Mouse (Mus musculus) lung, adult 10 weeks (tissue): ENCODE data around the gene Zfp979. TPM values are rescaled to one million over a fixed set of nuclear protein-coding genes. Genes with fewer than 3 reads are reported as not detected.

Experiments used
- polyA plus RNA-seq: library from polyadenylated mRNA; stranded (reverse); fragments of 350-450 nt; fragmentation: Illumina TruSeq; extraction: RNeasy Lipid Tissue Mini Kit (QIAGEN cat#74804); gene quantifications from one replicate; pipeline ENCODE4 v1.2.3, GENCODE M21; 2014; ENCODE audit warnings: low read depth, low replicate concordance; ENCODE audit not compliant: insufficient read depth

The Zfp979 gene
- polyA plus RNA-seq, result 2.2 TPM

DNA sequence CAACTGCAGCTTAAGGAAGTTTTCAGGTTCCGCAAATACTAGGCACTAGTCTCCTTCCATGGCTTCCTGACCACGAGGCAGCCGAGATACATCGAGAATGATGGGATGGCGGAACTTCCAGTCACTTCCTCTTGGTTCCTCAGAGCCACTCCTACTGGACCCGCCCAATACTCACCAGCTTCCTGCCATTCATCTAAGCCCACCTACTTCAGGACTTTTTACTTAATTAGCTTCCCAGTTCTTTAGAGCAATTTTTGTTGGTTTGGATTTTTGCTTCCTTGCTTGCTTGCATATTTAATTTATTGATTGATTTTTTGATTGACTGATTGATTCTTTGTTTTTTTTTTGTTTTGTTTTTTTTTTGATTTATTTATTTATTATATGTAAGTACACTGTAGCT is at the start of gene Zfp979:
TSS of gene Zfp979 (minus strand) at position 101 of the 400 bp plus-strand sequence.

Other genes starting within 250 kb of the Zfp979 start
- gene Zfp982, start 150.1 kb downstream of the Zfp979 start, polyA plus RNA-seq, result 1.8 TPM
- not detected for gene Gm16503, start 102.3 kb downstream of the Zfp979 start, polyA plus RNA-seq
- not detected for gene Zfp985, start 89.2 kb downstream of the Zfp979 start, polyA plus RNA-seq
- gene Zfp534, start 60.0 kb upstream of the Zfp979 start, polyA plus RNA-seq, result not detected
- gene Zfp984, start 167.3 kb upstream of the Zfp979 start, polyA plus RNA-seq, result 13.0 TPM
- gene Zfp933, start 205.9 kb upstream of the Zfp979 start, polyA plus RNA-seq, result 3.1 TPM
- 19.0 TPM for gene Miip, start 226.3 kb upstream of the Zfp979 start, polyA plus RNA-seq
- gene Fv1, start 226.5 kb upstream of the Zfp979 start, polyA plus RNA-seq, result 2.6 TPM